Comparison of ENCODE assay signal across 9 mouse cellular contexts in genomic region chr12:72461191-72461893, GRCm38 (mm10). TPM values are rescaled to one million over a fixed set of nuclear protein-coding genes. Genes with fewer than 3 reads are reported as not detected.
DNase-seq lines count a peak whose midpoint lies in the region; ATAC-seq and TF ChIP-seq lines count a peak whose summit lies in the region.
"Had no signal": no experiment of that assay in that cellular context is flagged by ENCODE, and none has a peak within 500 bp of the region (broad histone marks: within the 10 kb centered on the region; RNA-seq: fewer than 3 reads in every experiment).

No protein-coding gene starts in this region.

- H3K9ac ChIP-seq in forebrain, embryonic 15.5 days (replicated peaks), result no peak overlapping the region

- 46% methylated on average over 11 of the region's 11 CpGs for WGBS in lung, adult 2 months
- WGBS in forebrain, embryonic 15.5 days, result 45% methylated on average over 11 of the region's 11 CpGs

- H3K9me3 ChIP-seq in forebrain, embryonic 15.5 days, result no peaks in the 10 kb centered on the region

- ATAC-seq in cerebellum, adult (ENCODE audit: insufficient number of reproducible peaks, low FRiP score, low TSS enrichment), result peak; percentile 52
- peak; percentile 66 for ATAC-seq in forebrain, embryonic 15.5 days (replicated peaks)
- peak; percentile 73 for ATAC-seq in megakaryocyte, adult 5-6 weeks (ENCODE audit: poor library complexity, severe bottlenecking)

- no peak for TF ChIP-seq POLR2A in lung, adult 2 months (IDR thresholded peaks at IDR 0.05; ENCODE audit: borderline replicate concordance, extremely low read depth, low read depth, low read length)

- no peak overlapping the region for H3K4me3 ChIP-seq in lung, adult 2 months (replicated peaks; ENCODE audit: extremely low read depth, low read depth, low read length)
- no peak overlapping the region for H3K4me3 ChIP-seq in forebrain, embryonic 15.5 days

- H3K4me1 ChIP-seq in lung, adult 2 months (ENCODE audit: control insufficient read depth, insufficient read depth, low read length), result no peaks in the 10 kb centered on the region
- H3K4me1 ChIP-seq in forebrain, embryonic 15.5 days, result peaks cover 7% of the 10 kb centered on the region

- 0 out of 2 replicates have a peak, but pooled peaks cover 5% of the 10 kb centered on the region for H3K27me3 ChIP-seq in forebrain, embryonic 15.5 days

- no peak overlapping the region for H3K27ac ChIP-seq in forebrain, embryonic 15.5 days (replicated peaks)

- DNase-seq in cerebellum, adult 11-12 months, result no peak
- DNase-seq in lung, adult 2 months, result no peak
- DNase-seq in lung, adult 18-20 months, result no peak
- DNase-seq in thymus, postnatal 36 days, result no peak
- DNase-seq in left cerebral cortex, adult 8-10 months (ENCODE audit: low spot score in 2 of 2), result no peak

- peak overlapping the region; percentile 11; the same call in 1 of the 2 replicates for H3K4me2 ChIP-seq in forebrain, embryonic 15.5 days (replicated peaks)

- TF ChIP-seq CTCF in lung, adult 2 months (IDR thresholded peaks at IDR 0.05; ENCODE audit: insufficient read depth, low read length), result 0 out of 2 replicates have a peak, but pooled peaks have one; percentile 10

- no peaks in the 10 kb centered on the region for H3K36me3 ChIP-seq in forebrain, embryonic 15.5 days

RNA-seq across cellular contexts. Expression of gene Lrrc9, which starts 19.7 kb away (rescaled TPM):
- polyA plus RNA-seq in lung, adult 2 months (2012; rRNA removed), result 0.22 and 0.24 TPM in 2 replicates
- 3.3 and 3.9 TPM in 2 replicates for polyA plus RNA-seq in forebrain, embryonic 15.5 days (2015; fragmentation: Nextera tagmentation; extraction: Ambion mirVana)
- total RNA-seq in megakaryocyte, adult 5-6 weeks (2015), result not detected in 2 replicates
- 0.15 and 0.45 TPM in 2 replicates for total RNA-seq in megakaryocyte, adult 5-6 weeks (2017)
- total RNA-seq in left cerebral cortex, adult 8-10 months (2022), result 1 to 10 TPM; 4.0 to 5.7 (median 4.3) TPM
- polyA plus RNA-seq: C2C12 had no signal

RNA-seq across cellular contexts. Expression of gene Rtn1, which starts 52.5 kb away (rescaled TPM):
- polyA plus RNA-seq in lung, adult 2 months (2012; rRNA removed), result 7.5 and 9.2 TPM in 2 replicates
- polyA plus RNA-seq in forebrain, embryonic 15.5 days (2015; fragmentation: Nextera tagmentation; extraction: Ambion mirVana), result 2,106 and 2,212 TPM in 2 replicates
- total RNA-seq in megakaryocyte, adult 5-6 weeks (2015), result 4.2 and 8.9 TPM in 2 replicates
- 2.1 and 2.5 TPM in 2 replicates for total RNA-seq in megakaryocyte, adult 5-6 weeks (2017)
- 1,000 to 10,000 TPM; 1,330 to 1,358 (median 1,352) TPM for total RNA-seq in left cerebral cortex, adult 8-10 months (2022)
- polyA plus RNA-seq: C2C12 had no signal

Comparison
In these comparisons a context has a peak if more than half of its experiments do, and no peak if none do; other contexts are left out.
1. RNA of gene Rtn1, which starts 52.5 kb away (total RNA-seq): 1,330 to 1,358 TPM in left cerebral cortex, adult 8-10 months; 2.1 to 8.9 TPM in megakaryocyte, adult 5-6 weeks; every median in the first group is over 100 times any median in the second.
2. Peak in every context shown above with its lines, with median percentiles within 50 percentile points of each other: ATAC-seq.